Comparison of ENCODE assay signal across 20 mouse cellular contexts in the genomic region with DNA sequence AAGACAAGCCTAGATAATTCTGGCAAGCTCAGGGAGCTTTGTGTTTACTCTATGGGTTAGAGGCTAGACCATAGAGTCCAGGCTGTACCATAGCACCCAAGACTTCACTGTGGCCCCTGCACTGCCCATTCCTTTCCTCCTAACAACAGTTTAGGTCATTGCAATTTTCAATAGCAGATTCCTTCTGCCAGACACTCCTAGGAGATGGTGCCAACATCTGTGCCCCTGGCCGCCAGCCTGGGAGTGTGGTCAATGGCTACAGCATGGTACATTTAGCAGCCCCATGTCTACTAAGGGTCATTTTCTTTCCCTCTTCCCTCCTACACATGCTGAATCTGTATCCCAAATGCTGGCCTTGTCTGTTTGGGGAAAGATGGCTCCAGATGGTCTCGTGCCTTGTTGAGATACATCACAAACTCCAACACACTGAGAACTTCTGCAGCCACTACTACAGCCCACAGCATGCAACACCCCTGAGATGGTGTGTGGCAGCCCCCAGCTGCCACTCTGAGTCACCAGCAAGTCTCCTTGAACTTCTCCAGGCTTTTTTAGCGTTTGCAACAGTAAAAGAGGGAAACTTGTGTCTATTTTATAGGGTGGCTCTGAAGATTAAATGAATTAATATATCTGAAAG.
DNase-seq lines count a peak whose midpoint lies in the region; TF ChIP-seq lines count a peak whose summit lies in the region.
"Had no signal": no experiment of that assay in that cellular context is flagged by ENCODE, and none has a peak within 500 bp of the region (broad histone marks: within the 10 kb centered on the region; RNA-seq: fewer than 3 reads in every experiment).

No protein-coding gene starts in this region.

- DNase-seq in cerebellum, postnatal 10 days, result peak; percentile 46 to 73
- DNase-seq in cerebellum, adult 18-20 months, result no peak
- peak; percentile 16 for DNase-seq in gastrocnemius, postnatal 25 days
- no peak for DNase-seq in gastrocnemius, postnatal 4 days (ENCODE audit: low spot score in 2 of 2)
- DNase-seq in left cerebral cortex, postnatal 14 days (ENCODE audit: low spot score in 2 of 2), result peak; percentile 14 to 31
- DNase-seq in left cerebral cortex, adult 2 months (ENCODE audit: extremely low spot score in 1 of 2, low spot score in 2 of 2), result no peak
- peak; percentile 59 for DNase-seq in right cerebral cortex, adult 18-20 months
- no peak for DNase-seq in right cerebral cortex, postnatal 25 days
- DNase-seq: adrenal gland, adult 8-10 months; adrenal gland, postnatal 25 days; B cell, adult 2 months; cerebellum, adult 2 months; cerebellum, adult 9-11 months; forebrain, postnatal 0 days; gastrocnemius, postnatal 10 days; heart, adult 2 months had no signal

- H3K4me3 ChIP-seq in left cerebral cortex, adult 2 months, result no peak overlapping the region
- H3K4me3 ChIP-seq: embryonic facial prominence, embryonic 12.5 days; embryonic facial prominence, embryonic 15.5 days; heart, adult 2 months; hindbrain, embryonic 12.5 days; hindbrain, embryonic 15.5 days had no signal

- TF ChIP-seq CTCF in left cerebral cortex, adult 2 months (IDR thresholded peaks at IDR 0.05), result no peak

- H3K27ac ChIP-seq in left cerebral cortex, adult 2 months, result no peak overlapping the region
- H3K27ac ChIP-seq: embryonic facial prominence, embryonic 12.5 days; embryonic facial prominence, embryonic 15.5 days; heart, adult 2 months; hindbrain, embryonic 12.5 days; hindbrain, embryonic 15.5 days had no signal

- intact Hi-C loops in left cerebral cortex, postnatal 14 days (cut with DNase I), result no loop called here
- intact Hi-C loops in left cerebral cortex, adult 2 months (cut with DNase I), result no loop called here

Comparison
In these comparisons a context has a peak if more than half of its experiments do, and no peak if none do; other contexts are left out.
1. DNase-seq: peak in cerebellum, postnatal 10 days (2 of 2), gastrocnemius, postnatal 25 days (single experiment), left cerebral cortex, postnatal 14 days (2 of 2) and right cerebral cortex, adult 18-20 months (single experiment); none in cerebellum, adult 18-20 months (0 of 2), gastrocnemius, postnatal 4 days (0 of 2), left cerebral cortex, adult 2 months (0 of 2) and right cerebral cortex, postnatal 25 days (single experiment).